Mouse (Mus musculus): ENCODE data around the gene Pnlip. TPM values are rescaled to one million over a fixed set of nuclear protein-coding genes. Genes with fewer than 3 reads are reported as not detected.

Gene Pnlip
- total RNA-seq, 2 experiments from 2014 or later, result not detected

DNA sequence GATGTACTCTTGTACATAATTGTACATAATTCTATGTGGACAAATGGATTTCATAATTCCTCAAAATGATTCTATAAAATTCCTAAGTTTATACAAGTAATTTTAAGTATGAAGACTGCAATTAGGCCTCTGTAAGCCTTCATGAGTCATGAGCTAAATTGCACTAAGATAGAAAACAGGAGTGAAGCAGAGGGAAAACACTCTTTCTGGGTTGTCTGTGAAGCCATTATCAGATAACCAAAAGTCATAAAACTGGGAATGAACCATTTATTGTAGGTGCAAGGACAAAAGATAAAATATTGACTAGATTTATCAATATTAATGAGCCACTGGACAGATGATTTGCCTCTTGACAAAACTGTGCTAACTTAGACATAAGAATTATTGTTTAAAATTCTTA, 68.1 kb downstream of the Pnlip start:
- ATAC-seq (replicated peaks; ENCODE audit: poor library complexity), result no peak

DNA sequence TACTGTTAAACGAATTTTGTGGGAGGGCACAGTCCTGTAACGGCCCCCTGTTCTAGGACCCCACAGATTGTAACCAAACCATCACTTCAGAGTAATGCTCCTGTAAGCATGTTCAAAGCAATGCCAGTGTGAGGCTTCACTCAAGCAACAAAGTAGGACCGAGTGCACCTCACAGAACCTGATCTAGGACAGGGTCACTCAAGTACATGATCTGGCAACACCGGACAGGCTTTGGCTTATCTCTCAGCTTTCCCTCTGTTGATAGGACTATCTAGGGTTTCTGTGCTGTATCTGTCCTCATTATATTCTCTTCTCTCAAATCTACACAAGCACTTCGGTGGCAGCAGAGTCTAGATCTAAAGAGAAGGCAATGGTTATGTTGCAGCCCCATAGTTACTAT, 74.3 kb downstream of the Pnlip start:
- ATAC-seq (replicated peaks; ENCODE audit: poor library complexity), result no peak

DNA sequence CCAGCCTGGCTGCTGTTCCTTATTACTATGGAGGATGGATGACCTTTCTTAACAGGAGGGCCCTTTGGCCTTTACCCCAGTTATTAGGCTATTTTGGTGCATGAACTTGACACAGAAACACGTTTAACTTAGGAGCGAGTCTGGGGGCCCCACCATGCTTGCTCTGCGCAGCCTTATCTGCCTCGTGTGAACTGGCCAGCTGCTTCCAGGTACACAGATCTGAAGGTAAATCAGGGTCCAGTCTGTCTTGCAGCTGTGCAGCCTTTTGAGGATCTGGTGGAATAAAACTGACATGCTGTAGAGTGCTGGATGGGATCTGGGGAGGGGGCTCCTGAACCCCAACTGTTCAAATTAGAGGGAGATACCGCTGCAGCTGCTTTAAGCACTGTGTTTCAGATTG, 75.5 kb downstream of the Pnlip start:
- ATAC-seq (replicated peaks; ENCODE audit: poor library complexity), result no peak

DNA sequence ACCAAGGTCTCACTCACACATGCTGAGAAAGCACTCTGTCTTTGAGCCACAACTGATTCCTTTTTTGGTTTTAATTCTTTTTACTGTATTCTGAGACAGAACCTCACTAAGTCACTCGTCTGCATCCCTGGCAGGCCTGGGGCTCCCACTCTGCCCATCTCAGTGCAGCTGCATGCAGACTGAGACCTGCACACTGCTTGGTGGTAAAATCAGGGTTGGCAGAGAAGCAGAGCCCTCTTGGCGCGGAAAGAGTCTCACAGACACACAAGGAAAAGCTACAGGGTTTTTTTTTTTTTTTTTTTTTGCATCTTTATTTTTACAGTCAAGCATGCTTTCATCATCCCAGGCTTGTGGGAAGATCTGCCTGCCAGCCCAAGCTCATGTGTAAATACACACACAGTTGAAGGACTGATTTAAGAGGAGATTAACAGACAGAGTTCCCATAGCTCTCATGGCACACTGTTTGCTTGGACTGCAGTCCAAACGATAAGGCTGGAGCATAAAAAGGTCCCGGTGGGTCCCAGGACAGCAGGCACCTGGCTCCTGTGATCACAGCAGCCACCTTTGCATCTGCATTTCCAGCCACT, 76.2 kb downstream of the Pnlip start, which contains the start of gene Pnliprp1:
Gene Pnliprp1 (plus strand): TSS at position 443 of the 587 bp plus-strand sequence.
- ATAC-seq (replicated peaks; ENCODE audit: poor library complexity), result no peak

Other genes with a start within 250 kb of the Pnlip start
- gene Gfra1, start 196.6 kb upstream of the Pnlip start, total RNA-seq (2015), result 0.20 TPM in 1 of 2 replicates, not detected in the other
- gene Gfra1, start 196.6 kb upstream of the Pnlip start, total RNA-seq (2017), result 0.03 and 0.08 TPM in 2 replicates
- not detected in 2 replicates for gene Ccdc172, start 140.5 kb upstream of the Pnlip start, total RNA-seq (2015)
- gene Ccdc172, start 140.5 kb upstream of the Pnlip start, total RNA-seq (2017), result not detected in 2 replicates
- not detected in 2 replicates for gene Pnliprp1, start 76.4 kb downstream of the Pnlip start, total RNA-seq (2015)
- not detected in 2 replicates for gene Pnliprp1, start 76.4 kb downstream of the Pnlip start, total RNA-seq (2017)
- not detected in 2 replicates for gene Pnliprp2, start 107.2 kb downstream of the Pnlip start, total RNA-seq (2015)
- not detected in 2 replicates for gene Pnliprp2, start 107.2 kb downstream of the Pnlip start, total RNA-seq (2017)
- not detected in 2 replicates for gene 1700019N19Rik, start 142.0 kb downstream of the Pnlip start, total RNA-seq (2015)
- gene 1700019N19Rik, start 142.0 kb downstream of the Pnlip start, total RNA-seq (2017), result not detected in 2 replicates

Measured in megakaryocyte progenitor cell, adult 5-6 weeks (primary cell).